Mouse (Mus musculus) megakaryocyte progenitor cell, adult 5-6 weeks (primary cell): ENCODE results near the gene Agbl4. TPM values are rescaled to one million over a fixed set of nuclear protein-coding genes. Genes with fewer than 3 reads are reported as not detected.

ENCODE experiments used
- ATAC-seq: replicated peaks from 2 replicates; pipeline ENCODE4 v1.8.0; 2016; ENCODE audit warnings: mild to moderate bottlenecking, moderate TSS enrichment, inconsistent platforms; ENCODE audit not compliant: poor library complexity
- total RNA-seq, 2 experiments: library from RNA; stranded (forward) in 1 of 2; stranded (reverse) in 1 of 2; fragments of 157-497, 149-512 nt in 1 of 2; fragments of 200-1000 nt in 1 of 2; gene quantifications; 2 replicates each; pipeline versions ENCODE4 v1.2.3 to v1.2.4; 2015 to 2017

Gene Agbl4
- total RNA-seq, 2 experiments from 2014 or later = not detected

GRCm38 (mm10) chr4:111255499-111255898 lies 858.0 kb downstream of the Agbl4 start:
- ATAC-seq = no peak

- no peak for ATAC-seq
Observed at GRCm38 (mm10) chr4:111256931-111257330, 859.5 kb downstream of the Agbl4 start.

- no peak for ATAC-seq
Observed at GRCm38 (mm10) chr4:111280936-111281335, 883.5 kb downstream of the Agbl4 start.

GRCm38 (mm10) chr4:111281836-111282235 lies 884.4 kb downstream of the Agbl4 start:
- ATAC-seq = no peak

- ATAC-seq = no peak
Observed at GRCm38 (mm10) chr4:111284625-111285024, 887.2 kb downstream of the Agbl4 start.

GRCm38 (mm10) chr4:111294528-111295241 lies 897.2 kb downstream of the Agbl4 start:
- no peak for ATAC-seq

GRCm38 (mm10) chr4:111306518-111306917 lies 909.1 kb downstream of the Agbl4 start:
- no peak for ATAC-seq

- ATAC-seq = no peak
Observed at GRCm38 (mm10) chr4:111307166-111307565, 909.7 kb downstream of the Agbl4 start.

- no peak for ATAC-seq
Observed at GRCm38 (mm10) chr4:111307633-111308032, 910.2 kb downstream of the Agbl4 start.

GRCm38 (mm10) chr4:111308572-111309288 lies 911.3 kb downstream of the Agbl4 start:
- no peak for ATAC-seq

GRCm38 (mm10) chr4:111327094-111327493 lies 929.6 kb downstream of the Agbl4 start:
- ATAC-seq = no peak

GRCm38 (mm10) chr4:111327760-111328373 lies 930.4 kb downstream of the Agbl4 start:
- peak; percentile 86 for ATAC-seq

GRCm38 (mm10) chr4:111329501-111329900 lies 932.0 kb downstream of the Agbl4 start:
- ATAC-seq = no peak

GRCm38 (mm10) chr4:111332864-111333263 lies 935.4 kb downstream of the Agbl4 start:
- no peak for ATAC-seq

GRCm38 (mm10) chr4:111349965-111350364 lies 952.5 kb downstream of the Agbl4 start:
- ATAC-seq = no peak

GRCm38 (mm10) chr4:111350615-111351525 lies 953.4 kb downstream of the Agbl4 start:
- 0 out of 2 replicates have a peak, but pooled peaks have one; percentile 57 for ATAC-seq

- no peak for ATAC-seq
Observed at GRCm38 (mm10) chr4:111356584-111357115, 959.2 kb downstream of the Agbl4 start.

- ATAC-seq = no peak
Observed at GRCm38 (mm10) chr4:111357176-111357575, 959.7 kb downstream of the Agbl4 start.

GRCm38 (mm10) chr4:111364199-111364598 lies 966.7 kb downstream of the Agbl4 start:
- ATAC-seq = no peak

- no peak for ATAC-seq
Observed at GRCm38 (mm10) chr4:111367771-111368170, 970.3 kb downstream of the Agbl4 start.
